Mouse (Mus musculus) B cell, adult (primary cell): ENCODE measurements around the gene Lipe. TPM values are rescaled to one million over a fixed set of nuclear protein-coding genes. Genes with fewer than 3 reads are reported as not detected.

Source experiments
- total RNA-seq: library from RNA; stranded (reverse); gene quantifications from 4 replicates; pipeline ENCODE4 v1.2.4, GENCODE M21; 2023; ENCODE audit not compliant: inconsistent age

The Lipe gene
- 32.7 to 37.1 TPM (median 35.2 TPM) in 4 replicates for total RNA-seq

DNA sequence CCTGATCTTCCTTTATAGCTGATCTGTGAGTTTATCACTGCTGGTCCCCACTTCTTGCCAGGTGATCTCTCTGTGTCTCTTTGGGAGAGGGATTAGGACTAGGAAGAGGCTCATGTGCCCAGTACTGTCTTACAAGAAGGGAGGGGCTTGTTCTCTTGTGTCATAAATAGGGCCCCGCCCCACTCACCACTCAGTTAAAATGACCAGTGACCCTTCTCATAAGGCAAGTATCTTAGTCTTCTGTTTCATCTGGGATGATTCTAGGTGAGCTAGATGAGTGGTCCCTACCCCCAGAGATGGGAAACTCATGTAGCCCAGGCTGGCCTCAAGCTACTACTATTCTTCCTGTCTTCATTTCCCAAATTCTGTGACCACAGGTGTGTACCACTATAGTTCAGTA is at the start of gene Lipe:
TSS of gene Lipe (minus strand) at position 101 of the 400 bp plus-strand sequence.

DNA sequence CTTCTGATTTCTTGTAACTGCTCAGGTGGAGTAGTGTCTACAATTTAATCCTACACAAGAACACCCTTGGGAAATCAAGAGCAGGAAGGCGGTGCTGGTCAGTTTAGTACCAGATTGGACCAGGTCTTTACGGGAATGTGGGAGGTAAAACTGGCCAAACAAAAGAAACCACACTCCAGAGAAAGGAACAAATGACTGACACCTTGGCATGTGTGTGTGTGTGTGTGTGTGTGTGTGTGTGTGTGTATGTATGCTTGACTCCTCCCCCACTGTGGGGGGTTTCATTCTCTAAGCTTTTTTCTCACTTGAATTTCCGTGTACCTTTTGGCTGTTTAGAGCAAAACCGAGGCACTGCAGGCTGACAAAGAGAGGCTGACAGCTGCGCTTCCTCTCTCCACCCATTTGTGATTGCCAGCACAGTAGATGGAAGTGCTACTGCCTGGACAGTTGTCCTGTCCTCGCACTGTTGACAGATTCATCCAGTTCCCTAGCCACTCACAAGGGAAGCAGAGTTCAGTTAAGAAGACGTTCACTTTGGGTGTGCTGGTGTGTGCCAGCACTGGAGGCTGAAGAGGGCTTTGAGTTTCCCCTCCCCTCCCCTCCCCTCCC is 14.4 kb upstream of the Lipe start, which contains the start of gene Cxcl17:
TSS of gene Cxcl17 (minus strand) at position 54 of the 609 bp plus-strand sequence.

DNA sequence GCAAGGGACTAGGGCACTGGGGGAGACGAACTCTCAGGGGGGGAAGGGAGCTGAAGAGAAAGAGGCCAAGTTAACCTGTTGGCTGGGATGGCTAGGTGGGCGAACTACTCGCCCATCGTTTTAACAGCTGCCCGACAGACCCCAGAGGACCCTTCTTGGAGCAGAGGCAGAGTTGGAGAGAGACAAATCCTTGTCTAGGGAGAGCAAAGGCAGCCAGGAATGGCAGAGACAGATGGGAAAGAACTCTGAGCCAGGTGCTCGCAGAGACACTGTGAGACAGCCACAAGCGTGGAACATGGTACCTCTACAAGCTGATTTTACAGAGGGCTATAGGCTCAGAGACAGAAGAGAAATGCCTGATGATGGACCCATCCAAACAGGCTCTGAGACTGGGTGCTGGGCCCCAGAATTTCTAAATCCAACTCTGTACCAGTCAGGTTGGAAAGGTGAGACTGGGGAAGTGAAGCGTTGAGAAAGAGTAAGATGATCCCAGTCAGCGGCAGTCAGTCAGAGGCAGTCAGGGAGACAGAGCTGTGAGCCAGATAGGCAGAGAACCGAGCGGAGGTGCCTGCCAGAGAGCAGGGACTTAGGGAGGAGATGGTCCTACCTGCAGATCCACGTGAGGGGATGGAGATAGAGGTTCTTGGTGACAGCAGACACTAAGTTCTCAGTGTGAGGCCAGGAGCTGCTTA is 29.3 kb downstream of the Lipe start, which contains the start of gene Cnfn:
TSS of gene Cnfn (minus strand) at position 667 of the 692 bp plus-strand sequence.

Other genes with a start within 250 kb of the Lipe start
- 156 to 187 TPM (median 177 TPM) in 4 replicates for gene Pou2f2, start 219.0 kb downstream of the Lipe start, total RNA-seq
- gene Dedd2, start 178.1 kb downstream of the Lipe start, total RNA-seq, result 71.2 to 82.1 TPM (median 74.6 TPM) in 4 replicates
- 12.5 to 14.9 TPM (median 13.9 TPM) in 4 replicates for gene Zfp526, start 177.3 kb downstream of the Lipe start, total RNA-seq
- 86.7 to 89.1 TPM (median 88.1 TPM) in 4 replicates for gene Gsk3a, start 160.9 kb downstream of the Lipe start, total RNA-seq
- 14.7 to 23.8 TPM (median 21.3 TPM) in 4 replicates for gene Erf, start 147.9 kb downstream of the Lipe start, total RNA-seq
- 289 to 336 TPM (median 319 TPM) in 4 replicates for gene Cic, start 131.0 kb downstream of the Lipe start, total RNA-seq
- 47.3 to 63.0 TPM (median 55.7 TPM) in 4 replicates for gene Pafah1b3, start 100.7 kb downstream of the Lipe start, total RNA-seq
- gene Prr19, start 97.3 kb downstream of the Lipe start, total RNA-seq, result not detected in 4 replicates
- gene Tmem145, start 92.6 kb downstream of the Lipe start, total RNA-seq, result not detected in 4 replicates
- 1.7 to 2.1 TPM (median 1.9 TPM) in 4 replicates for gene Megf8, start 81.5 kb downstream of the Lipe start, total RNA-seq
- not detected in 4 replicates for gene Cnfn, start 29.0 kb downstream of the Lipe start, total RNA-seq
- gene Cxcl17, start 14.2 kb upstream of the Lipe start, total RNA-seq, result not detected in 4 replicates
- 43.2 to 52.4 TPM (median 46.4 TPM) in 4 replicates for gene Ceacam1, start 78.9 kb upstream of the Lipe start, total RNA-seq
- gene Ceacam2, start 141.1 kb upstream of the Lipe start, total RNA-seq, result 7.9 to 11.4 TPM (median 9.8 TPM) in 4 replicates
- not detected in 4 replicates for gene Erich4, start 217.2 kb upstream of the Lipe start, total RNA-seq
- gene Dmac2, start 220.7 kb upstream of the Lipe start, total RNA-seq, result 82.5 to 103 TPM (median 91.1 TPM) in 4 replicates
- gene B3gnt8, start 227.9 kb upstream of the Lipe start, total RNA-seq, result 27.3 to 36.9 TPM (median 29.9 TPM) in 4 replicates